Comparison of ENCODE assay signal across 11 mouse cellular contexts in genomic region chr6:37212930-37213329, GRCm38 (mm10).
A peak's percentile ranks its signal among the peaks of the same experiment; 100 is the strongest.
DNase-seq lines count a peak whose midpoint lies in the region; ATAC-seq lines count a peak whose summit lies in the region.
"Had no signal": no experiment of that assay in that cellular context is flagged by ENCODE, and none has a peak within 500 bp of the region (broad histone marks: within the 10 kb centered on the region; RNA-seq: fewer than 3 reads in every experiment).

No protein-coding gene starts in this region.

- no peak for ATAC-seq in hindbrain, embryonic 12.5 days (ENCODE audit: low FRiP score)
- ATAC-seq in hindbrain, embryonic 16.5 days, result no peak
- ATAC-seq in heart, embryonic 14.5 days (ENCODE audit: insufficient number of reproducible peaks, insufficient read depth, low FRiP score, low read depth), result no peak

- H3K4me3 ChIP-seq in hindbrain, embryonic 12.5 days, result no peak overlapping the region
- H3K4me3 ChIP-seq in hindbrain, embryonic 16.5 days (ENCODE audit: low read length), result no peak overlapping the region
- no peak overlapping the region for H3K4me3 ChIP-seq in heart, embryonic 14.5 days (ENCODE audit: control insufficient read depth in 1 of 2, insufficient read depth in 1 of 2, low read depth in 1 of 2, low read length in 2 of 2)
- H3K4me3 ChIP-seq: erythroblast, embryonic 14.5 days had no signal

- no peaks in the 10 kb centered on the region for H3K9me3 ChIP-seq in hindbrain, embryonic 12.5 days (replicated peaks)
- no peaks in the 10 kb centered on the region for H3K9me3 ChIP-seq in hindbrain, embryonic 16.5 days (ENCODE audit: control insufficient read depth, low read length)
- H3K9me3 ChIP-seq in heart, embryonic 14.5 days (ENCODE audit: control insufficient read depth, low read length), result no peaks in the 10 kb centered on the region

- no peaks in the 10 kb centered on the region for H3K27me3 ChIP-seq in hindbrain, embryonic 12.5 days
- H3K27me3 ChIP-seq in hindbrain, embryonic 16.5 days (replicated peaks; ENCODE audit: control insufficient read depth, insufficient read depth, low read length), result no peaks in the 10 kb centered on the region
- H3K27me3 ChIP-seq in heart, embryonic 14.5 days (ENCODE audit: control insufficient read depth, insufficient read depth, low read length), result no peaks in the 10 kb centered on the region

- DNase-seq in spleen, postnatal 36 days (ENCODE audit: low spot score in 2 of 2), result peak; percentile 49 to 53
- no peak for DNase-seq in spleen, adult 12 weeks (ENCODE audit: low spot score)
- DNase-seq in ovary, adult 18-20 months (ENCODE audit: low spot score), result no peak
- no peak for DNase-seq in testis, postnatal 10 days (ENCODE audit: low spot score)
- DNase-seq in kidney, adult 18-20 months, result no peak
- DNase-seq: thymus, postnatal 14 days had no signal

- H3K9ac ChIP-seq in hindbrain, embryonic 12.5 days, result no peak overlapping the region
- no peak overlapping the region for H3K9ac ChIP-seq in hindbrain, embryonic 16.5 days (ENCODE audit: low read depth, low read length)
- no peak overlapping the region for H3K9ac ChIP-seq in heart, embryonic 14.5 days (ENCODE audit: low read length)

- peak overlapping the region; percentile 40; the same call in 1 of the 2 replicates for H3K27ac ChIP-seq in hindbrain, embryonic 12.5 days
- no peak overlapping the region for H3K27ac ChIP-seq in hindbrain, embryonic 16.5 days (ENCODE audit: low read depth, low read length)
- H3K27ac ChIP-seq in heart, embryonic 14.5 days (replicated peaks in 1 of 2; ENCODE audit: control insufficient read depth in 1 of 2, insufficient read depth in 1 of 2, low read depth in 2 of 2, low read length in 2 of 2), result peak overlapping the region; percentile 12 to 51; a peak in 3 of 4 replicates

- 64% methylated on average over 4 of the region's 4 CpGs for WGBS in hindbrain, embryonic 12.5 days
- WGBS in hindbrain, embryonic 16.5 days, result 66% methylated on average over 4 of the region's 4 CpGs
- 47% methylated on average over 4 of the region's 4 CpGs for WGBS in heart, embryonic 14.5 days

- H3K36me3 ChIP-seq in hindbrain, embryonic 12.5 days, result no peaks in the 10 kb centered on the region
- no peaks in the 10 kb centered on the region for H3K36me3 ChIP-seq in hindbrain, embryonic 16.5 days (ENCODE audit: control insufficient read depth, insufficient read depth, low read length)
- no peaks in the 10 kb centered on the region for H3K36me3 ChIP-seq in heart, embryonic 14.5 days (ENCODE audit: control insufficient read depth, insufficient read depth, low read length)

- H3K4me1 ChIP-seq in hindbrain, embryonic 12.5 days, result peaks cover 31% of the 10 kb centered on the region
- H3K4me1 ChIP-seq in hindbrain, embryonic 16.5 days (ENCODE audit: control insufficient read depth, insufficient read depth, low read depth, low read length), result peaks cover 26% of the 10 kb centered on the region
- peaks cover 38 to 57% of the 10 kb centered on the region in 2 experiments for H3K4me1 ChIP-seq in heart, embryonic 14.5 days (ENCODE audit: control insufficient read depth in 2 of 2, insufficient read depth in 2 of 2, low read length in 2 of 2)

- H3K4me2 ChIP-seq in hindbrain, embryonic 12.5 days (replicated peaks), result no peak overlapping the region
- no peak overlapping the region for H3K4me2 ChIP-seq in hindbrain, embryonic 16.5 days (ENCODE audit: low read length)
- H3K4me2 ChIP-seq in heart, embryonic 14.5 days (ENCODE audit: low read length), result no peak overlapping the region
- H3K4me2 ChIP-seq: midbrain, embryonic 11.5 days had no signal

Comparison
In these comparisons a context has a peak if more than half of its experiments do, and no peak if none do; other contexts are left out.
1. DNase-seq: peak in spleen, postnatal 36 days (2 of 2); none in spleen, adult 12 weeks (single experiment), ovary, adult 18-20 months (single experiment), testis, postnatal 10 days (single experiment) and kidney, adult 18-20 months (single experiment).